Mouse (Mus musculus) megakaryocyte, adult 5-6 weeks (primary cell): Measurements from ENCODE around the gene Syne2. TPM values are rescaled to one million over a fixed set of nuclear protein-coding genes. Genes with fewer than 3 reads are reported as not detected.
"Not testable (repeated sequence)": the region's sequence is repeated elsewhere in the genome, so short reads cannot be mapped to it uniquely, and the experiment has no call there.

Experiments used
- ATAC-seq: 2 replicates; pipeline ENCODE4 v1.8.0; 2016; ENCODE audit warnings: mild to moderate bottlenecking, inconsistent platforms; ENCODE audit not compliant: poor library complexity, severe bottlenecking
- total RNA-seq, 2 experiments: library from RNA; stranded (forward) in 1 of 2; stranded (reverse) in 1 of 2; fragments of 153-499, 151-499 nt in 1 of 2; fragments of 221-1000, 200-1000 nt in 1 of 2; gene quantifications; 2 replicates each; pipeline versions ENCODE4 v1.2.3 to v1.2.4; 2015 to 2017

Syne2 gene
- total RNA-seq, 2 experiments from 2014 or later: 17.8 to 31.6 TPM

DNA sequence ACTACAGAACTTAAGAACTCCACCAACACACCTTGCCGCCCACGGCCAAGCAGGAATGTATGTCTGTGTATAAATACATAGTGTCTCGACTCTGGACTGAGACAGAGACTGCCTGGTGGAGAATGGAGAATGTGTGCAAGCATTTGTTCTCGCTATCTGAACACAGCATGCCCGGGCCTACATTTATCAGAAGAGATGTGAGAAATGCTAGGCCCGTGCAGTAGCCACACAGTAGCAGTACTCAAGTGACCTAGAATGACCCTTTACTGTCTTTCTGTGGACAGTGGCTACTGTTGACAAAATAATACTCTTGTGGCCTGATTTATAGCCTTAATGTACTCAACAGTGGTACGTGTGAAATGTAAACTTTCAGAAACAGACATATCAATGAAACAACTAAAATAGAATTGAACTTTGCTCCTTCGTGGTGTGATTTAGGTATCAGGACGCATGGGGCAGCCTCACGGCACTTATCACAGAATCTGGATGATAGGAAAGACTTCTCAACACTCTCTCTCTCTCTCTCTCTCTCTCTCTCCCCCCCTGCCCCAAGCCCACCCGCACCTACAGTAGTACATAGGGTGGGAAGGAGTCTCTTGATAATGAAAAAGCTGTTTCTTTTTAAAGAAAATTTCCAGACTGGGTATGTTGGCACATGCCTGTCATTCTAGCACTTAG is 275.0 kb downstream of the Syne2 start:
- ATAC-seq: no peak

GRCm38 (mm10) chr12:76093613-76094588 is 276.0 kb downstream of the Syne2 start:
- ATAC-seq: no peak

- 0 out of 2 replicates have a peak, but pooled peaks have one; percentile 30 for ATAC-seq
Observed at GRCm38 (mm10) chr12:76095117-76096035, 277.4 kb downstream of the Syne2 start.

- no peak for ATAC-seq
Observed at GRCm38 (mm10) chr12:76102621-76103020, 284.7 kb downstream of the Syne2 start.

- ATAC-seq: no peak
Observed at GRCm38 (mm10) chr12:76104596-76105351, 286.8 kb downstream of the Syne2 start.

DNA sequence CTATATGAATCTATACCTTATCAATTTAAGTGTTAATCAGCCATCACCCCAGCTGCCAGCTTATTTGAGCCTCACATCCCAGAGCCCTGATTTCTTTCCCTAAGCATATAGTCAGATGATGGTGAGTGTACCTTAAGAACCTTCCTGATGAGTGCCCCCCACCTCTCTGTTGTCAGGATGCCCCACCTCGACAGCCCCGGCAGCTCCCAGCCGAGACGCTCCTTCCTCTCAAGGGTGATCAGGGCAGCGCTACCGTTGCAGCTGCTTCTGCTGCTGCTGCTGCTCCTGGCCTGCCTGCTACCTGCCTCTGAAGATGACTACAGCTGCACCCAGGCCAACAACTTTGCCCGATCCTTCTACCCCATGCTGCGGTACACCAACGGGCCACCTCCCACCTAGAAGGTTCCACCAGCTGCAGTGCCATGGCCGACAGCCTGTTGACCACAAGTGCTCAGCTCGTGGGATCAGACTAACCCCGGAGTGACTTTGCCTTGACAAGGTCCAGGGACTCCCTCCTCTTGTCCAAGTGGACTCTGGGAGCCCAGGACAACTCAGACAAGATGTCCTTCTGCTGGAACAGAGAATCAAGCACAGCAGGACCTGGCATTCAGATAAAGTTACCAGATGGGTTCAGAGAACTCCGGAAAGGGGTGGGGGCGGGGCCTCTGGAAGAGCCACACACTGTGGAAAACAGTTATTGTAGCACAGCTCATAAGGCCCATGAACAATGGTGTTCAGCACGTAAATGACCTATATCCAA is 291.9 kb downstream of the Syne2 start:
- ATAC-seq: no peak

DNA sequence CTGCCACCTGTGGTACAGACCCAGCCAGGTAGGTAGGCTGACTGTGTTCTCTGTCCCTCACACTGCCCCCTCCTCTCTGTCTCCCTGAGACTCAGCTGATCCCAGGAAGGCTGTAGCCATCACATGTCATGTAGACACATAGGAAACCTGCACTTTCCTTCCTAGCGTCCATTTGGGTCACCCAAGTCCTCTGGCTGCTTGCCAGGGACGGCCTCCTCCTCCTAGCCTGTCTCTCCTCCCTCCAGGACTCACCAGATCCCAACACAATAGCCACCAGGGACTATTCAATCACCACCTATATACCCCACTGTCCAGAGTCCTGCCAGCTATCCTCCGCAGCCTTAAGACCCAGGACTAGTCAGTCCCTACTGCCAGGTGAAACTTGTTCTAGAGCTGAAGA is 293.1 kb downstream of the Syne2 start:
- ATAC-seq: no peak

DNA sequence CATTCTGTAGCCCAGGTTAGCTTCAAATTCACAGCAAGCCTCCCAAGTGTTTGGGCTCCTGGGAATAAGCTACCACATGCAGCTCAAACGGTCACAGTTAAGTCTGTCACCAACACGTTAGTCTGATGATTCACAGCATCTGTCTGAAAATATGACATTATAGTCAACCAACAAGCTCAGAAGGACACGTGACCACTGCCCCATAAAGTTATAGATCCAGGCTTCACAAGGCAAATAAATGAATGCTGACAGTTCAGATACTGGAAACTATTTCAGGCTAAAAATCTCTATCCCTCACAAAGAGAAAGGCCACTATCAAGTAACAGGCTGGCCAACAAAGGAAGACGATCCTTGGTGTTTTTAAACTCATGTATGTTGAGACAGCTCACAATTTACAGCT is 298.6 kb downstream of the Syne2 start:
- no peak for ATAC-seq

DNA sequence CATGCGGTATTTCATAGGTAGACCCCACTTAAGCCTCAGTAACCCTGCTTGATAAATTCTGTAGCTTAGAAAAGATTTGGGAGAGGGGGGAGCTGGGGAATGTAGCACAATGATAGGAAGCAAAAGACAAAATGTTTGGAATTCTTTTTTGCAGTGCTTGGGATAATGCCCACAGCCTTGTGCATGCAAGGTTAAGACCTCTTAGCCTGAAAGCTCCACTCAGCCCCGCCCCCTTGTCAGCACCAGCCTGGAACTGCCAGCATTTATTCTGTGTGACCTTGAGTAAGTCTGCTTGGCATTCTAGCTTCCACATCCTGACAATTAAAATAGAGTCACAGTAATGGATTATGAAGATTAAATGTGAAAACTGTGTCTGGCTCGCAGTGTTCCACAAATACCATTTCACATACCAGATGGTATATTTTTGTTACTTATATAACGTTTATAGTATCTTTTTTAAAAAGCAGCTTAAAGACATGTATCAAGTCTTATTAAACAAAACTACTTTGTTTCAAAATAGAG is 299.8 kb downstream of the Syne2 start:
- ATAC-seq: no peak

- no peak for ATAC-seq
Observed at GRCm38 (mm10) chr12:76123223-76123622, 305.3 kb downstream of the Syne2 start.

GRCm38 (mm10) chr12:76128306-76128705 is 310.4 kb downstream of the Syne2 start:
- no peak for ATAC-seq

DNA sequence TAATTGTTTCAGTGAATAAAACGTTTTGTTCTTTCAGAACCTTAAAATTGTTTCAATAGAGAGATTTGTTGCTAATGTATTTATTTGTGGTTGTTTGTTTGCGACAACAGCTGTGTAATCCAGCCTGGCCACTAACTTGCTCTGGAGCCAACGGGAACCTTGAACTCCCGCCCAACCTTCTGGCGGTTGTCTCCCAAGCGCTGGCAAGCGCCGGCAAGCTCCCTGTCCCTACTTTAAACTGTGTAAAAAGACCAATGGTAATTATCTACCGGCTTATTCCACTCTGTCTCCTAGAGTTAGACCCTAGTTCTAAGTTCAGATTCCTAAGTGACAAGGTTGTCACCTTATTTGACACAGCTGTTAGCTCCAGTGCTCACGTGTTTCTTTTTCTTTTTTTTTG is 310.9 kb downstream of the Syne2 start:
- ATAC-seq: no peak

DNA sequence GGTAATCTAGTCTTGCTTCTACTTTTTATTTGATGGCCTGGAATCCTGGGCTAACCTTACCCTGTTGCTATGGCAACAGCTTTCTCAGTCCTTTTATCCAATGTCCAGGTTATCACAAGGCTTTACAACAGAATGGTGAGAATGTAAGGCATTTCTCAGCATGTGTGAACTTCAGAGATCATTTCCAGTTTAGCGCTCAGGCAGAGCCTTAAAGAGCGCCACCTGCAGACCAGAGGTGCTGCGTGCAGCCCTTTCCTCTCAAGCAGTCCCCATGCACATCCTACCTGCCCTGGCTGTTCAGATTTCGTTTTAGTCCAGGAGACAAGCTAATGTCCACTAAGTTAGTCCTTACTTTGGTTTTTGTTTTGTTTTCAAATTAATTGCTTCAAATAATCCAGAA is 312.3 kb downstream of the Syne2 start:
- ATAC-seq: no peak

DNA sequence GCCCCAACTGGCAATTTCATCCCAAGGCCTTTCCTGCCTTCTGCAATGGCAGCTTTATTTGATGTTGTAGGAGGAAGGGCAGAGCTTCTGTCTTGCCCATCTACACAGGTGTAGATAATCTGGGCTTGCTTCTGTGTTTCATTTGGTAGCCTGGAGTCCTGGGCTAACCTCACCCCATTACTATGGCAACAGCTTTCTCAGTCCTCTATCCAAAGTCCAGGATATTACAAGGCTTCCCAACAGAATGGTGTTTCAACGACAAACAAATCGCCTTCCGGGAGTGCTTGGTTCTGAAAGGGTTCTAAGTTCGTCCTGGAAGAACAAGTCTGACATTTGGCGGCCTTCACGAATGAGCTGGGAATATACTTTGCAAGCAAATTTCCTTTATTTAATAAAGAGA is 313.0 kb downstream of the Syne2 start:
- no peak for ATAC-seq

- no peak for ATAC-seq
Observed at GRCm38 (mm10) chr12:76132591-76132990, 314.7 kb downstream of the Syne2 start.

DNA sequence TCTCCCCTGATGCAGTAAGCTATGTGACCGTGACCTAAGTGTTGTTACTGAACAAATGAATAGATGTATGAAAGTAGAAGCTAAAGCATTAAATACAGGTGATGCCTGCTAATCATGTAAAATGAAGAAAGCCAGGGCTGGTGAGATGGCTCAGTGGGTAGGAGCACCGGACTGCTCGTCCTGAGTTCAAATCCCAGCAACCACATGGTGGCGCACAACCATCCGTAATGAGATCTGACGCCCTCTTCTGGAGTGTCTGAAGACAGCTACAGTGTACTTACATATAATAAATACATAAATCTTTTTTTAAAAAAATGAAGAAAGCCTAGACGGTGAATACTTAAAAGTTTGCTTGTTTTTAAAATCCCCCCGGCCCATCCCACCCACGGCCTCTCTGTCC is 315.1 kb downstream of the Syne2 start:
- not testable (repeated sequence) for ATAC-seq

DNA sequence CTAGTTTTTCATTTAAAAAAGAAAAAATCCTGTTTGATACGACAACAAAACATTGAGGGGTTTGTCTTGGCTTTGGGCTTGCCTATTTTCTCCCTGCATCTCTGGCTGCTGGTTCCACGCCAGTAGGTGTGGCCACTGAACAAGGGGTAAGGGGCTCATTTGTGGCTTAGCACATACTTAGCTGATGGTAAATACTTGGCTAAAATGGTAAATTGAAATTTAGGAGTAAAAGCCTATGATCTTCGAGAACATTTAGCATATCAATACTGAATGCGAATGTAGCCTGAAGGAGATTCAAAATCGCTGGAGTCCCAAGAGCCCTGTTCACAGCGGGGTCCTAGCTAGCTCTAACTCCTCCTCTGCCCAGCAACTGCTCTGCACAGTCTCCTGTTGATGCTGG is 318.8 kb downstream of the Syne2 start:
- no peak for ATAC-seq

DNA sequence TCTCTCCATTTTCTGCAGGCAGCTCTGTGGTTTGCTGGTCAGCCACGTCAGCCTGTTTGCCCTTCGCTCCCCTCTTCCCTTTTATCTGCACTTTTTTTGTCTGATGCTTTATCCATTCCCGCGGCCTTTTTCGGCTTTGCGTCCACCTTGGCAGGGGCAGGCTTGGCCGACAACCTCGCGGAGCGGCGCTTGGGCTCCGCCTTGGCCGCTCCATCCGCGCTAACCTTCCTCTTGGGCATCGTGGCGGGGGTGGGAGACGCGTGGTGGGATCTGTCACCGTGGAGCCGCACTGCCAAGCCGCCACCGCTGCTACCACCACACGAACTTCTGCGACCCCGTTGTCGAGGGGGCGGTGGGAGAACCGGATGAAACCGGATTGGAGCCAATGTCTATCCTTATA is 334.5 kb downstream of the Syne2 start:
- not testable (repeated sequence) for ATAC-seq
